7 mouse cellular contexts compared by ENCODE assay signal in the genomic region with DNA sequence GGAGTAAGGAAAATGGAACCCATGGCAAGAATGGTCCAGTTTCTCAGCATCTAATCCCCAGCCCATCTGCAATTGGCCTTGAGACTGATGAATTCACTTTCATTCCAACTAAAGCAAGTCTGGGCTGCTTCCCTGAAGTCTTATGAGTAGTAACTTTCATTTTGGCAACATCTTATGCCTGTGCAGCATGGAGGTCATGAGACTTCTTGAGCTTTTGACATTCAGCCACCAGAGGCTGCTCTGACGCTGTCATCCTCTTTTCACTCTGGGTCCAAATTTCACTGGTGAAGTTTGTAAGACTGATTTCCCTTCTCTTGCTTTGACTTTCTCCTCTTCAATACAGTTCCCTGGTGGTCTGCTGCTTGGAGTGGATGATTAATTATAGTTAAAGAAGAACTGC.
DNase-seq lines count a peak whose midpoint lies in the region; ATAC-seq and TF ChIP-seq lines count a peak whose summit lies in the region.

No protein-coding gene starts in this region.

- H3K36me3 ChIP-seq in midbrain, postnatal 0 days (ENCODE audit: insufficient read depth, low read length): no peaks in the 10 kb centered on the region
- H3K36me3 ChIP-seq in midbrain, embryonic 13.5 days: no peaks in the 10 kb centered on the region

- peak; percentile 62 for TF ChIP-seq CTCF in midbrain, postnatal 0 days (IDR thresholded peaks at IDR 0.05)

- no peak overlapping the region for H3K4me2 ChIP-seq in midbrain, postnatal 0 days (ENCODE audit: low read depth, low read length, poor library complexity, severe bottlenecking)
- no peak overlapping the region for H3K4me2 ChIP-seq in midbrain, embryonic 13.5 days (replicated peaks)

- no peak overlapping the region for H3K27ac ChIP-seq in midbrain, postnatal 0 days (ENCODE audit: low read depth, low read length)
- H3K27ac ChIP-seq in midbrain, embryonic 13.5 days: no peak overlapping the region

- ATAC-seq in midbrain, postnatal 0 days (ENCODE audit: low FRiP score): no peak
- ATAC-seq in midbrain, embryonic 13.5 days: no peak

- H3K9ac ChIP-seq in midbrain, postnatal 0 days (replicated peaks; ENCODE audit: low read length, poor library complexity, severe bottlenecking): no peak overlapping the region
- no peak overlapping the region for H3K9ac ChIP-seq in midbrain, embryonic 13.5 days (replicated peaks)

- no peak overlapping the region for H3K4me3 ChIP-seq in midbrain, postnatal 0 days (ENCODE audit: low read depth, low read length)
- H3K4me3 ChIP-seq in midbrain, embryonic 13.5 days (replicated peaks): no peak overlapping the region

- no peaks in the 10 kb centered on the region for H3K9me3 ChIP-seq in midbrain, postnatal 0 days (ENCODE audit: low read length)
- H3K9me3 ChIP-seq in midbrain, embryonic 13.5 days: no peaks in the 10 kb centered on the region

- 50% methylated on average over 1 of the region's 1 CpGs for WGBS in midbrain, postnatal 0 days
- WGBS in midbrain, embryonic 13.5 days: 39% methylated on average over 1 of the region's 1 CpGs

- H3K4me1 ChIP-seq in midbrain, postnatal 0 days (ENCODE audit: insufficient read depth, low read length): no peaks in the 10 kb centered on the region
- no peaks in the 10 kb centered on the region for H3K4me1 ChIP-seq in midbrain, embryonic 13.5 days (replicated peaks)

- peaks cover 4% of the 10 kb centered on the region; the same call in 1 of the 2 replicates for H3K27me3 ChIP-seq in midbrain, postnatal 0 days (ENCODE audit: insufficient read depth, low read length)
- H3K27me3 ChIP-seq in midbrain, embryonic 13.5 days: peaks cover 17% of the 10 kb centered on the region; the same call in 1 of the 2 replicates

- DNase-seq in midbrain, postnatal 0 days (ENCODE audit: low spot score): peak; percentile 27
- peak; percentile 23 for DNase-seq in brain, adult 2 months (ENCODE audit: low read depth, low spot score)
- peak; percentile 20 for DNase-seq in heart, postnatal 4 days
- DNase-seq in naive thymus-derived CD4-positive, alpha-beta T cell, adult 2 months (ENCODE audit: low read depth): peak; percentile 63
- DNase-seq in right cerebral cortex, postnatal 25 days: no peak
- no peak for DNase-seq in urinary bladder, adult 2 months (ENCODE audit: low spot score)

Comparison
In these comparisons a context has a peak if more than half of its experiments do, and no peak if none do; other contexts are left out.
1. DNase-seq: peak in midbrain, postnatal 0 days (single experiment), brain, adult 2 months (single experiment), heart, postnatal 4 days (single experiment) and naive thymus-derived CD4-positive, alpha-beta T cell, adult 2 months (single experiment); none in right cerebral cortex, postnatal 25 days (single experiment) and urinary bladder, adult 2 months (single experiment).